Mouse (Mus musculus): ENCODE measurements around the gene Prss40.

DNA sequence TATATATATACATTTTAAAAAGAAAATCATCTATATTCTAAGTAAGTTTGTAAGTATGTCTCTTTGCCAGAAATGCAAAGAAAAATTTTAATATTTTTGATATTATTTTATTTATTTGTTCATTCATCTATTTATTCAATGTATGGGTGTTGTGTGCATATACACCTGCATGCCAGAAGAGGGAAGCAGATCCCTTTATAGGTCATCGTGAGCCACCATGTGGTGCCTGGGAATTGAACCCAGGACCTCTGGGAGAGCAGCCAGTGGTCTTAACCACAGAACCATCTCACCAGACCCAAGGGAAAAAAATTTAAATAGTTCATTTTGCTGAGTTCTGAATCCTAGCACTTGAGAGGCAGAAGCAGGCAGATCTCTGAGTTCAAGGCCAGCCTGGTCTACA is 42.5 kb downstream of the Prss40 start:
- TF ChIP-seq CTCF (IDR thresholded peaks at IDR 0.05; ENCODE audit: low read depth) (no peak), EP300 (IDR thresholded peaks at IDR 0.05; ENCODE audit: low read depth) (no peak)
